Mouse (Mus musculus): ENCODE results near the gene S100a9. TPM values are rescaled to one million over a fixed set of nuclear protein-coding genes. Genes with fewer than 3 reads are reported as not detected.
A peak's percentile ranks its signal among the peaks of the same experiment; 100 is the strongest.

The S100a9 gene
- 10 to 100 TPM in 1 of 2 experiments, under 1 TPM in 1; 0.70 to 44.4 TPM for total RNA-seq (2021)
- long read RNA-seq, experiment 1, partial matches to known transcripts: 2 of 5 reads
- long read RNA-seq, experiment 1, other reads (novel, unspliced or antisense): 0 of 5 reads
- long read RNA-seq, experiment 2: 0 reads

- no peak for DNase-seq
These were observed at the start of gene S100a9 for GRCm38 (mm10) chr3:90695613-90696012. Gene S100a9, minus strand, starts transcription at chr3:90695721.

- DNase-seq: no peak
These were observed 31.1 kb upstream of the S100a9 start, which contains the start of gene Pglyrp4 for GRCm38 (mm10) chr3:90726606-90727005. Gene Pglyrp4, plus strand, starts transcription at chr3:90726906.

DNA sequence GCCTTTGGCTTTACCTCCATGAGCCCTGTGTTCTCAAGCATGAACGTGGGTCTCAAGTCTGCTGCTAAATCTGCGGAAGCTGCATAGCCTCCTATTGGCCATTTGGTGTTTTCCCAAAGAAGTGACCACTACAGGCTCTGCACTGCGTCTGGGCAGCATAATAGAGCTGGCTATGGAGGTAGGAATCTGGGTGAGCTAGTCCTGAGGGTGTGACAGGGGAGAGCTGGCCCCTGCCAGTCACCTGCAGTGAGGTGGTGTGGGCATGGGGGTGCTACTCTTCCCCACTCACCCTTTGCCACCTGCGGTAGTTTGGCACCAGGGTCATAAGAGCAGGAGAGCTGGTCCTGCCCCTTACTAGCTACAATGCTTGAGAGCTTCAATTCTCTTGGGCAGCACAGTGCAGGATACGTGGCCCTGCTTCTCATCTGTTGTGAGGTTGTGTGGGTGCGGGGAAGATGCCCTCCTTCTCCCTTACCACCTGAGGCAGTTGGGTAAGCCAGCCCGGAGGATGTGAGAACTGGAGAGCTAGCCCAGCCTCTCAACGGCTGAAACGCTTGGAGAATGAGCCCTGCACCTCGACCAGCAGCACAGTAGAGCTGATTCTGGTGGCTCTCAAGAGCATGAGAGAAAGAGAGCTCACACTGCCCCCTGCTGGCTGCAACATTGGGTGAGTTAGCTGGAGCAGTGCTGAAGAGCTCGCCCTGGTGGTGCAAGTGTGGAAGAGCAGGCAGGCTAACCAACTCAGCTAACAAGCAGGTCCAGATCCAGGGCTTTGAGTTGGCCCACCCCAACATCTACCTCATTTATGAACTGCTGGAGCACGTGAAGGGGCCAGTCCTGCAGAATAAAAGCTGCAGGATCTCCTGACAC is 14.3 kb upstream of the S100a9 start:
- peak; percentile 90 for DNase-seq

DNA sequence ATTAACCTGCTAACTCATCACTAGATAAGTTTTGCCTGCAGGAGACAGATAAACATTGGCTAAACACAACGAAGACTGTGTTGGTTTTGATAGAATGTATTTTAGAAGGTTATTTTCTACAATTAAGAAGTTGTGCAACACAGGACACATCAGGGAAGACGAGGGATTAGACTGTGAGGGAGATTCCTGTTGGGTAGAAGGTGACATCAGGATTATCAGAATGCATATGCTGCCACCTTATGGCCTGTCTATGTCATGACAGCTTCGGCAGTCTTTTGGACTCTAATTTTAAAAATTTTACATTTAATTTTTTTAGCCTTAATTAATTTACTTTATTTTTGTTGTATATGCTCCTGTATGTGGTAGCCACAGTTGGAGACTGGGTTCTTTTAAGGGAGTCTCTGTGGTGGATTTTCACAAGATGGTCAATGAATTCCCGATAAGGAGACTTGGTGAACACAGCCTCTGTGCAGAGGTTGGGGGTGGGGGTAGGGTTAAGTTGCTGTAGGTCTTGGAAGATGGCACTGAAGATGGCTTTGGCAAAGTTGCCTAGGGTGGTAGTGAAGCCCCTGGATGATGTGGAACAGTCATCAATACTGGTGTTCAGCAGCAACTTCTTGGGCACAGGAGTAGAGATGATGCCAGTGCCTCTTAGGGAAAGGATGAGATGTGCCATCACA is 13.1 kb upstream of the S100a9 start:
- peak; percentile 16 for DNase-seq

DNA sequence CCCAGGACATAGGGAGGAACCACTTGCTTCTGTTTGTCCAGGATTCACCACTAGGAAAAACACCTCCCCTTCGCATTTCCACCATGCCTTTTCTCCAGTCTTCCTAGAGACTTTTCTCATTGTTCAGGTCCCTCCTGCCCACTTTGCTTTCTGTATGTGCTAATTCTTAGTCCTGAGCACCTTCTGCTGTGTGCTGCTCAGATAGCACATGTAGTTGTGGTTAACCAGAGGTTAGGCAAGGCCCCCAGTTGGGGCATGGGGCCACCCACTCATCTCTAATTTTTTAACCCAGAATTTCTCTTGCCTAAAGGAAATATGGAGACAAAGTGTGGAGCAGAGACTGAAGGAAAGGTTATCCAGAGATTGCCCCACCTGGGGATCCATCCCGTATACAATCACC is 6.7 kb upstream of the S100a9 start:
- no peak for DNase-seq

DNA sequence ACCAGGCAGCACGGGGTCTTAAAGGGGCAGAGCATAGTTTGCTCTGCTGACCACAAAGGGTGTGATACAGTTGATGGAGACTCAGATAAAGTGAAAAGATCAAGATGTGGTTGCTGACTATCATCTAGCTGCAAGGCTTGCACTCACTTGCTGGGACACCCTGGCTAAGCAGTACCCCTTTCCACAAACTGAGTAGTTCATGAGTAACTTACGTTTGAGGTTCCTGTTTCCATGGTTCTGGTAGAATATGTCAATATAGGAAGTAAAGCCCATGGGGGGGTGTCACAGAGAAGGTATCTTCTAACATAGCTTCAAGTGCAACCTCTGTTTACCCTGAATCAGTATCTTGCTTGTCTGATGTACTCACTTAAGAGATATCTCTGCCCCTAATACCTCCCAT is 2.0 kb downstream of the S100a9 start:
- DNase-seq: no peak

- no peak for DNase-seq
These were observed 8.7 kb downstream of the S100a9 start for GRCm38 (mm10) chr3:90686835-90687234.

DNA sequence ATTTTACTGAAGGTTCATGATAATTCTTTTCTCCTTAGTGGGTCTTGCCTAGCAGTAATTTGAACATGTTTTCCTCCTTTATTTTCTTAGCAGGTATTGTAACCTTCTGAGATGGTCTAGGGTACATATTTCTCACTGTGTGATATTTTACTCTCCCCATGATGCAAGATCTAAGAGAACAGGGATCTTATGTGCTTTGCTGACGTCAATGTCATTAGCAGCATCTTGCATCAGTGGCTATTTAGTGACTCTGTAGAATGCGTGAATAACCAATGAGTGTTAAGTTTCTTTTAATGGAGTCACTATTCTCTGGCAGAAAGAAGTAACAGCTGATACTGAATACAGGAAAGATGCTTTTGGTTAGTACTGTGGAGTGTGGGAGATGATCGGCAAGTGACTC is 11.6 kb downstream of the S100a9 start:
- DNase-seq: no peak

DNA sequence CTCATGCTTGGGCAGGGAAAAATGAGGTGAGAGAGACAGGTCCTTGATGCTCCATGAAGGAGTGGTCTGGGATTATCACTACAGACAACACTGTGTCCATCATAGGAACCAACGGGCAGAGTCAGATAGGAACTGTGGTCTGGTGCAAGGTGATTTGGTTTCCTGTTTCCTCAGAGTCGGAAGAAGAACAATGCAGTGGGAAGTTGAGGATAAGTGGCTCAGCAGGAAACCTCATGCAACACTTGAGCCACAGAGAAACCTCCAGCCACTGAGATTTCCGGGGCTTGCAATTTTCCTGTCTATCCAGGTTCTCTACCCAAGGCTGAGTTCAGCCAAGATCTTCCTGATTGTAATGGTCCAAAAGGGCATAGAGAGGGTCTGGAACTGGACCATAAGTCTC is 16.9 kb downstream of the S100a9 start:
- no peak for DNase-seq

GRCm38 (mm10) chr3:90668846-90669245 is 26.7 kb downstream of the S100a9 start, which contains the start of gene S100a8:
Gene S100a8, plus strand, starts transcription at chr3:90668978.
- DNase-seq: peak; percentile 35

- DNase-seq: no peak
These were observed 31.3 kb downstream of the S100a9 start for GRCm38 (mm10) chr3:90664219-90664618.

- DNase-seq: no peak
These were observed 36.0 kb downstream of the S100a9 start for GRCm38 (mm10) chr3:90659364-90660044.

DNA sequence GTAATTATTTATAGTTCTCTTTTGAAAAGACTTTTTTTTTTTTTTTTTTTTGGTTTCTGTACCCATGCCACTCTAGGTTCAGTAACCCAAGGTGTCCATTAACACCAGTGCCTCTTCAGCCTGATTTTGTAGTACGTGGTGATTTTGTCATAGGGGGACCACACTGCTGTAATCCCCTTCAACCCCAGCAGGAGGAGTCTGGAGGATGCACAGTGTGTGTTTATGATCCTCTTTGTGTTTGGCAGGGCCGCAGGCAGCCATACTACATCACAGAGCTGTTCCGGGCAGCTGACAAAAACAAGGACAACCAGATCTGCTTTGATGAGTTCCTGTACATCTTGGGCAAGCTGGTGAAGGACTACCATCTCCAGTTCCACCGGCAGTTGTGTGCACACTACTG is 38.1 kb downstream of the S100a9 start:
- peak; percentile 12 for DNase-seq

DNA sequence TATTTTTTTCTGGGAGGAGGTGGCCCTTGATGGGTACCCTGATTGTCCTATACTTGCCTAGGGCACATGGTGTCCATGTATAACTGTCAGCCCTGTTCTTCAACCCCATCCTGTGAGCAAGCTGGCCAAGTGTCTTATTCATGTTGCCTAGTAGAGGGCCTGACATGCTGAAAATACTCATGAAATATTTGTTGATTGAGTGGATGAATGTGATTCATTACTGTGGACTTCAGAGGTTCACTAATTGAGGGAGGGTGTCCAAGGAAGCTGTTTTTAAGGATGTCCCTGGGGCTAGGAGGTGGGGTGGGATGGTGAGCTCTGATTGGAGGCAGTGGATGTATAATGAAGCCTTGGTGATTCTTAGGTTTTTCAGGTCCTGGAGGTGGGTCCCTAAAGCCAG is 41.8 kb downstream of the S100a9 start, which contains the start of gene S100a7a:
Gene S100a7a, plus strand, starts transcription at position 301 of the 400 bp plus-strand sequence.
- no peak for DNase-seq

DNA sequence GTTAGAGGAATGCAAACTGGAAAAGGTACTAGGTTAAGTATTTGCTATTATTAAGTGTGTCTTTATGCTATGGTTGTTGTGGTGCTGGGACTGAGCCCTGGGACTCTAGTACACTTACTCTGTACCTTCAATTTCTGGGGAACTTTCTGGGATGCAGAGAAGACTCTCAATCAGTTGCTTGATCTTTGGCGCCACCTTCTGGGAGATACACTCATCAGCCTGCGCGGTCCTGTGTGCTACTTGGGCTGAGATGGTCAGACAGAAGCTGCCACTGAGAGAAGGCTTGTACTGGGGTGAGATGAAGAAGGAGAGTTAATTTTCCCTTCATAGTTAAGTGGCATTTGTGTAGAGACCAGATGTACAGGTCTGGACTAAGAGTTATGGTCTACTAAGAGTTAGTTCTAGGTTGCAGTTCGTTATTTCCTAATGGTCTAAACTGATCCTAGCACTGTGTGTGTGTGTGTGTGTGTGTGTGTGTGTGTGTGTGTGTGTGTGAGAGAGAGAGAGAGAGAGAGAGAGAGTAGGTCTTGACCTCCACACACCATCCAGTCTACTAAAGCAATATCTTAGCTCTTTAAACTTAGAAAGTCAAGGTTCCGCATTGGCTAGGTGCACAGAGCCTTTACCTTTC is 42.5 kb downstream of the S100a9 start:
- DNase-seq: peak; percentile 69

GRCm38 (mm10) chr3:90649832-90650231 is 45.7 kb downstream of the S100a9 start:
- DNase-seq: no peak

GRCm38 (mm10) chr3:90648981-90649380 is 46.5 kb downstream of the S100a9 start:
- DNase-seq: no peak

DNA sequence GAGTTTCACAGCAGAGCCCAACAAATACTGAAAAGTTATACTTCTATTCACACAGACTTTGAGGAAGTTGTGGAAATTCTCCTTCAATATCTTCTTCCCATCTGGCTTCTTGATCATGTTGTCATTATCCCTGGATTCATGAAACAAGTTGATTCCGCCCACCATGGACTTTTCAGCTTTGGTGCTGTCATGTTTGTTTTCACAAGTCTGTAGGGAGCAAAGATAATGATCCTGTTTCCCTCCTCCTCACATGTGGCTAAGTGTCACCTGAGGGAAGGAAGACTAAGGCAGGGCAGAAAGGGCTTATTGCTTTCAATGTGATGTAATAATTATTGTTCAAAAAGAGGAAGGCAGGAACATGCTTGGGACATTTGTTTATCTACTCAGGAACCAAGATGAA is 48.2 kb downstream of the S100a9 start:
- no peak for DNase-seq

DNA sequence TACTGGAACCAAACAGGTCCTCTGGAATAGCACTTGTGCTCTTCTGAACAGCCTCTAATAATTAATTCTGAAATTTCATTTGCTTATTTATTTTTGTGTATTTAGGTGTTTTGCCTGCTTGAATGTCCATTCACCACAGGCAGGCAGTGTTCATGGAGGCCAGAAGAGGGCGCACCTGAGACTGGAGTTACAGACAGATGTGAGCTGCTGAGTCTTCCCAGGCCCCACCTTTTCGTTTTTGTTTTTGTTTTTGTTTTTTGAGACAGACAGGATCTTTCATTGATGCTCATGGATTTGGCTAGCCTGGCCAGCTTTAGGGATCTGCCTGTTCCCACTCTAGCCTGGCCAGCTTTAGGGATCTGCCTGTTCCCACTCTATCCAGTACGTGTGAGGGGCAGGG is 51.3 kb downstream of the S100a9 start:
- peak; percentile 59 for DNase-seq
